Mouse (Mus musculus) myocyte (in vitro differentiated cells): ENCODE measurements around the gene Sdk2. TPM values are rescaled to one million over a fixed set of nuclear protein-coding genes. Genes with fewer than 3 reads are reported as not detected.

ENCODE experiments used
- H3K27me3 ChIP-seq: one replicate; pipeline ENCODE4 v1.6.1; 2011; ENCODE audit not compliant: control insufficient read depth, insufficient read depth, insufficient read length
- H3K36me3 ChIP-seq: one replicate; pipeline ENCODE4 v1.6.1; 2011; ENCODE audit not compliant: control insufficient read depth, insufficient read depth
- H3K4me2 ChIP-seq: one replicate; pipeline ENCODE4 v1.6.1; 2011; ENCODE audit warnings: low read depth, control low read depth
- H3K4me3 ChIP-seq: one replicate; pipeline ENCODE4 v1.5.1; 2011; ENCODE audit warnings: mild to moderate bottlenecking, control low read depth, moderate library complexity
- H3K79me2 ChIP-seq: one replicate; pipeline ENCODE4 v1.6.1; 2011; ENCODE audit not compliant: control insufficient read depth, insufficient read depth
- H3ac ChIP-seq: one replicate; pipeline ENCODE4 v1.6.1; 2011; ENCODE audit not compliant: control insufficient read depth, insufficient read length
- CEBPB ChIP-seq: IDR thresholded peaks from 2 replicates; pipeline ENCODE4 v1.6.1; 2011; ENCODE audit warnings: mild to moderate bottlenecking, moderate library complexity; ENCODE audit not compliant: poor library complexity, insufficient read depth, severe bottlenecking
- E2F4 ChIP-seq: IDR thresholded peaks from one replicate; pipeline ENCODE4 v1.6.1; 2011; ENCODE audit warnings: mild to moderate bottlenecking, control low read depth, moderate library complexity; ENCODE audit not compliant: insufficient read depth
- MAX ChIP-seq: IDR thresholded peaks from one replicate; pipeline ENCODE4 v1.6.1; 2011; ENCODE audit warnings: low read depth, mild to moderate bottlenecking, control low read depth
- MYOD1 ChIP-seq, 3 experiments: IDR thresholded peaks; one replicate each; pipeline ENCODE4 v1.6.1; 2011; ENCODE audit warnings: control low read depth in 2 of 3, low read depth in 2 of 3, mild to moderate bottlenecking in 2 of 3, moderate library complexity in 1 of 3; ENCODE audit not compliant: insufficient read length in 2 of 3, control insufficient read depth in 1 of 3
- MYOG ChIP-seq, 3 experiments: IDR thresholded peaks; one replicate each; pipeline ENCODE4 v1.6.1; 2011; ENCODE audit warnings: control low read depth in 2 of 3, low read depth in 2 of 3, mild to moderate bottlenecking in 2 of 3; ENCODE audit not compliant: insufficient read length in 2 of 3, control insufficient read depth in 1 of 3, insufficient read depth in 1 of 3
- POLR2A ChIP-seq: IDR thresholded peaks from one replicate; pipeline ENCODE4 v1.6.1; 2011; ENCODE audit warnings: low read depth, mild to moderate bottlenecking, control low read depth, moderate library complexity; ENCODE audit not compliant: insufficient read length
- POLR2AphosphoS2 ChIP-seq: IDR thresholded peaks from one replicate; pipeline ENCODE4 v1.6.1; 2011; ENCODE audit warnings: low read depth, control low read depth; ENCODE audit not compliant: insufficient read length
- REST ChIP-seq: IDR thresholded peaks from one replicate; pipeline ENCODE4 v1.6.1; 2011; ENCODE audit warnings: mild to moderate bottlenecking, control low read depth, moderate library complexity; ENCODE audit not compliant: insufficient read depth, insufficient read length
- SRF ChIP-seq: IDR thresholded peaks from one replicate; pipeline ENCODE4 v1.6.1; 2011; ENCODE audit warnings: low read depth; ENCODE audit not compliant: control insufficient read depth, insufficient read length
- TCF12 ChIP-seq: IDR thresholded peaks from one replicate; pipeline ENCODE4 v1.6.1; 2011; ENCODE audit warnings: mild to moderate bottlenecking, control low read depth; ENCODE audit not compliant: poor library complexity, insufficient read depth, severe bottlenecking
- TCF3 ChIP-seq: IDR thresholded peaks from one replicate; pipeline ENCODE4 v1.6.1; 2011; ENCODE audit warnings: low read depth, control low read depth; ENCODE audit not compliant: insufficient read length
- USF1 ChIP-seq: IDR thresholded peaks from one replicate; pipeline ENCODE4 v1.6.1; 2011; ENCODE audit warnings: low read depth, mild to moderate bottlenecking, control low read depth, moderate library complexity
- polyA plus RNA-seq: library from polyadenylated mRNA; unstranded; fragments of >200 nt; fragmentation: generic; extraction: Trizol; gene quantifications from one replicate; pipeline ENCODE4 v1.2.1, GENCODE M21; 2012; ENCODE audit warnings: missing spikeins

Gene Sdk2
- polyA plus RNA-seq, 1 experiment: 0.06 TPM

DNA sequence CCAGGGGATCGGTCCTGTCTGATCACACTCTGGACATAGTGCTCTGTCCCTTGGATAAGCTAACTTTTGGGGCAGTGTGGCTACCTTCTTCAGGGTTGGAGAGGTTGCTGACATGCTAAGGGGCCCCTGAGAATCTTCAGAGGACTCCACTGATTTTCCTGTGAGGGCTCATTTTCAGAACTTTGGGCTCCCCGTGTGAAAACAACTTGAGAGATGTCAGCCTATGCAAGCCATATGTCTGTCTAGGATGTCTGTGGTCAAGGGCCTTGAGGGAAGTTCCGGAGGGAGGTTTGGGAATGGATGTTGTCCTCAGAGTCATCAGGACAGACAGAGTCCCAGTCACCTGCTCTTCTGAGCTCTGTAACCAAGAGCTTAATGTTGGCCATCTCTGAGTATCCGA lies 280.5 kb downstream of the Sdk2 start:
- H3K79me2 ChIP-seq: no peaks in the 10 kb centered on the region
- no peak overlapping the region for H3K4me2 ChIP-seq
- H3ac ChIP-seq: no peak overlapping the region
- no peaks in the 10 kb centered on the region for H3K27me3 ChIP-seq
- H3K4me3 ChIP-seq: no peak overlapping the region
- H3K36me3 ChIP-seq: no peaks in the 10 kb centered on the region
- no peak for TF ChIP-seq MYOD1 (IDR thresholded peaks at IDR 0.05; ENCODE audit: control insufficient read depth in 1 of 3, insufficient read length in 2 of 3, low read depth in 2 of 3)

DNA sequence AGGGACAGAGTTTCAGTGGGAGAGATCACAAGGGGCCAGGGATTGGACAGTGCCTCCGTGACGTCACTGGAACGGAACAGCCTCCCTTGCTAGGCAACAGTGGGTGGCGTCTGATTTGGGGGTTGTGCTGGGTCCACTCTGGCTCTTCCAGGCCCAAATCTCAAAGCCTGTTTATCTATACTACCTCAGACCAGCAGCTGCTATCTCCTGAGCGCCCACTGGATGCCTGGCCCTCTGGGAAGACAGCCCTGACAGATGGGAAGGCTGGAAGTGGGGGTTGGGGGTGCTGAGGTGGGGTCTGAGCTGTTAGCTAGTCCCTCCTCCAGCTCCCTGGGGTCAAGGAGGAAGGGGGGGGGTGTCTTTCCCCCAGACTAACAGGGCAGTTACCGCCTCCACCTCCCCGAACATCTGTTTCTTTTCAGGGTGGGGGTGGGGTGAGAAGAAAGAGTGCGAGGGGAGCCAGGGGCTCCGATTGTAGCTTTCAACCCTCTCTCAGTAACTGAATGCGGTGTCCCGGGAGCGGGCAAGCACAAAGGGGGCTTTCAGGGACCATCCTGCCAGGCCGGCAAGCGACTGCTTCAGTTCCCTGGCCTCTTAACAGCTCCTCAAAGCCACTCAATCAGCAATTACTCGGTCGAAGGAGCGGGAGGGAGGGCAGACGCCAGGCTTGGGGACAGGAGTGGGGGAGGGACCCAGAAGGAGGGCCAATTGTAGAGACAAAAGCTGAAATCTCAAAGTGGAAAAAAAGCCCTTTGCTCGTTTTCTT lies 281.3 kb downstream of the Sdk2 start:
- Histone ChIP-seq H3K79me2 (no peaks in the 10 kb centered on the region), H3K27me3 (no peaks in the 10 kb centered on the region), H3ac (no peak overlapping the region), H3K4me3 (no peak overlapping the region), H3K4me2 (no peak overlapping the region), H3K36me3 (no peaks in the 10 kb centered on the region)
- TF ChIP-seq E2F4 (no peak), SRF (no peak)

DNA sequence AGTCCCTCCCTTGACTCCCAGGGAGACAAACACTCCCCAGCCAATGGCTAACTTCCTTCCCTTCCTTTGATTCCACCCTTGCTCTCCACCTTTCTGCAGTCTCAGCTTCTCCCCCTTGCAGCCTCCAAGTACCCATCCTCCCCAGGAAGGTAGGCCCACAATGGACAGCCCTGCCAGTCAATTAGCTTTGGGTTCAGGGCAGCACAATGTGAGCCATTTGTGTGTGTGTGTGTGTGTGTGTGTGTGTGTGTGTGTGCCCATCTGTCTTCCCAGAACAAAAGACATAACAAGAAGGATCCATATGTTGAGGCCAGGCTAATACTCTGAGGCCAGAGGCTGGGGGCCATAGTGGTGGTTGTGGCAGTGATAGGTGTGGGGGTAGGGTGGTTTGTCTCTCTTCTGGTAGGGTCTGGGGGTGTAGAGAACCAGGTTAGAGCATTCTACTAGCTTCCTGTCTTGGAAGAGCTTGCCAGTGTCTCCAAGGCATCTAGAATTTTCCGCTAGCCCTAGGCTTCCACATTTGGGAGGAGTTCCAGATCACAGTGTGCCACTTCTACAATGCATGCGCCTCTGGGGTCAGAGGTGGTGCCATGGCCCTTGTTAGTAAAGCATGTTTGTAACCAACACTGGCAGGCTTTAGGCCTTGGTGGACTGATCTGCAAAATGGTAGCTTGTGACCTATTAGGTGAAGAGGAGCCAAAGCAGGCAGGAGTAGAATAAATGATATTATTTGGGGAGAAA lies 282.0 kb downstream of the Sdk2 start:
- no peak overlapping the region for H3ac ChIP-seq
- H3K4me3 ChIP-seq: no peak overlapping the region
- no peaks in the 10 kb centered on the region for H3K36me3 ChIP-seq
- no peaks in the 10 kb centered on the region for H3K27me3 ChIP-seq
- no peak overlapping the region for H3K4me2 ChIP-seq
- TF ChIP-seq MYOG (IDR thresholded peaks at IDR 0.05; ENCODE audit: control insufficient read depth in 1 of 3, insufficient read depth in 1 of 3, insufficient read length in 2 of 3, low read depth in 2 of 3): no peak
- TF ChIP-seq MYOD1 (IDR thresholded peaks at IDR 0.05; ENCODE audit: control insufficient read depth in 1 of 3, insufficient read length in 2 of 3, low read depth in 2 of 3): no peak
- TF ChIP-seq POLR2A: no peak
- H3K79me2 ChIP-seq: no peaks in the 10 kb centered on the region

DNA sequence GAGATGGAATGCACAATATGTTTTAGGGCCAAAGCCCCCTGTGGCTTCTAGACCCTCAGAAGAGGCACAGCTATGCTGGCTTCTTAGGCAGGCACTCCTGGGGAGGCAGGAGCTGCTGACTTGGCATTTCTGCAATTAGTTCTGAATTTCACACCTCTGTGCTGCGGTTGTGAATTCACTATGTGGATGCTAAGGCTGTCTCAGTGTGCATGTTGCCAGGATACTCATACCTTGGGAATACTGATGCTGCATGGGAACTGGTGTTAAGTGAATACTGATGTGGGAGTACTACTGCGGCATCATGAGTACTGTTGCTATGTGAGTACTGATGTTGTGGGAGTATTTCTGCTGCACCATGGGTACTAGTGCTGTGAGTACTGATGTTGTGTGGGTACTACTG lies 284.4 kb downstream of the Sdk2 start:
- Histone ChIP-seq H3K4me2 (no peak overlapping the region), H3K4me3 (no peak overlapping the region), H3K36me3 (no peaks in the 10 kb centered on the region), H3K27me3 (no peaks in the 10 kb centered on the region), H3ac (no peak overlapping the region), H3K79me2 (no peaks in the 10 kb centered on the region)
- TF ChIP-seq MYOD1 (IDR thresholded peaks at IDR 0.05; ENCODE audit: control insufficient read depth in 1 of 3, insufficient read length in 2 of 3, low read depth in 2 of 3) (no peak), TCF12 (no peak), POLR2A (no peak), MAX (no peak), TCF3 (no peak), USF1 (no peak), CEBPB (no peak), SRF (no peak), POLR2AphosphoS2 (no peak), REST (no peak), MYOG (IDR thresholded peaks at IDR 0.05; ENCODE audit: control insufficient read depth in 1 of 3, insufficient read depth in 1 of 3, insufficient read length in 2 of 3, low read depth in 2 of 3) (no peak), E2F4 (no peak)

DNA sequence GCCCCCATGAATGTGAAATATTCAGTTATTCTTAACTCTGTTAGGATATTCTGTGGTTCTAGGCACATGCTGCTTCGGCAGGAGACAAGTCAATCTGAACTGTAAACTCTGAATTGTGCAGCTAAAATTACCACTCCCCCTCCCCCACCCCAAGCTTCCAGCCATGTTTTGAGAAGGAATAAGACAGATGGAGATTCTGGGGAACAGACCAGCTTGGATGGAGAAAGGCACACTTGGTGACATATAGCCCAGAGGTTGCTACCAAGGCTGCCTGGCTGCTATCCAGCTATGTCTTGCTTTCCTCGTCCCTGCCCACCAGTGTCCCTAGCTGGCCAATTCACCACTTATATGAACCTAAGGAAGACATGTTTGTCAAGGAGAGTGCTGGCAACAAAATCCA lies 284.8 kb downstream of the Sdk2 start:
- Histone ChIP-seq H3K36me3 (no peaks in the 10 kb centered on the region), H3K79me2 (no peaks in the 10 kb centered on the region), H3K4me2 (no peak overlapping the region), H3K27me3 (no peaks in the 10 kb centered on the region), H3K4me3 (no peak overlapping the region), H3ac (no peak overlapping the region)
- TF ChIP-seq POLR2A (no peak), E2F4 (no peak), CEBPB (no peak), MYOD1 (IDR thresholded peaks at IDR 0.05; ENCODE audit: control insufficient read depth in 1 of 3, insufficient read length in 2 of 3, low read depth in 2 of 3) (no peak), MYOG (IDR thresholded peaks at IDR 0.05; ENCODE audit: control insufficient read depth in 1 of 3, insufficient read depth in 1 of 3, insufficient read length in 2 of 3, low read depth in 2 of 3) (no peak), POLR2AphosphoS2 (no peak), TCF12 (no peak), MAX (no peak), USF1 (no peak), TCF3 (no peak), REST (no peak), SRF (no peak)
